32 mouse cellular contexts compared by ENCODE assay signal in genomic region chr6:23990687-23991387, GRCm38 (mm10). TPM values are rescaled to one million over a fixed set of nuclear protein-coding genes. Genes with fewer than 3 reads are reported as not detected.
DNase-seq lines count a peak whose midpoint lies in the region; ATAC-seq lines count a peak whose summit lies in the region.
"Had no signal": no experiment of that assay in that cellular context is flagged by ENCODE, and none has a peak within 500 bp of the region (broad histone marks: within the 10 kb centered on the region; RNA-seq: fewer than 3 reads in every experiment).

No protein-coding gene starts in this region.

- H3K27ac ChIP-seq in hindbrain, embryonic 11.5 days (ENCODE audit: low read depth, low read length) = no peak overlapping the region
- no peak overlapping the region for H3K27ac ChIP-seq in hindbrain, embryonic 10.5 days
- no peak overlapping the region for H3K27ac ChIP-seq in midbrain, embryonic 12.5 days (replicated peaks)
- H3K27ac ChIP-seq in midbrain, embryonic 10.5 days (replicated peaks) = no peak overlapping the region
- H3K27ac ChIP-seq: embryonic facial prominence, embryonic 10.5 days; embryonic facial prominence, embryonic 15.5 days; heart, embryonic 13.5 days; left cerebral cortex, adult 2 months; liver, embryonic 12.5 days; neural tube, embryonic 15.5 days; stomach, embryonic 15.5 days had no signal

- 49% methylated on average over 3 of the region's 3 CpGs for WGBS in hindbrain, embryonic 11.5 days
- 75% methylated on average over 3 of the region's 3 CpGs for WGBS in hindbrain, embryonic 10.5 days
- WGBS in midbrain, embryonic 12.5 days = 39% methylated on average over 3 of the region's 3 CpGs
- WGBS in midbrain, embryonic 10.5 days = 72% methylated on average over 3 of the region's 3 CpGs

- peak; percentile 82 for ATAC-seq in hindbrain, embryonic 11.5 days (ENCODE audit: low FRiP score)
- ATAC-seq in midbrain, embryonic 12.5 days (ENCODE audit: low FRiP score, low read depth) = 0 out of 2 replicates have a peak, but pooled peaks have one; percentile 44
- ATAC-seq: intestine, postnatal 0 days; liver, embryonic 12.5 days; liver, postnatal 0 days had no signal

- H3K4me3 ChIP-seq in hindbrain, embryonic 11.5 days (ENCODE audit: low read depth, low read length) = no peak overlapping the region
- no peak overlapping the region for H3K4me3 ChIP-seq in hindbrain, embryonic 10.5 days
- no peak overlapping the region for H3K4me3 ChIP-seq in midbrain, embryonic 12.5 days
- no peak overlapping the region for H3K4me3 ChIP-seq in midbrain, embryonic 10.5 days
- H3K4me3 ChIP-seq: embryonic facial prominence, embryonic 10.5 days; embryonic facial prominence, embryonic 15.5 days; heart, embryonic 13.5 days; left cerebral cortex, adult 2 months; liver, embryonic 12.5 days; neural tube, embryonic 15.5 days; stomach, embryonic 15.5 days had no signal

- no peaks in the 10 kb centered on the region for H3K36me3 ChIP-seq in hindbrain, embryonic 11.5 days (ENCODE audit: control insufficient read depth, insufficient read depth, low read length)
- H3K36me3 ChIP-seq in hindbrain, embryonic 10.5 days = no peaks in the 10 kb centered on the region
- H3K36me3 ChIP-seq in midbrain, embryonic 12.5 days = no peaks in the 10 kb centered on the region
- H3K36me3 ChIP-seq in midbrain, embryonic 10.5 days = no peaks in the 10 kb centered on the region
- H3K36me3 ChIP-seq: embryonic facial prominence, embryonic 10.5 days; embryonic facial prominence, embryonic 15.5 days; G1E; heart, embryonic 13.5 days; liver, embryonic 12.5 days; neural tube, embryonic 15.5 days; stomach, embryonic 15.5 days had no signal

- H3K27me3 ChIP-seq in hindbrain, embryonic 11.5 days (ENCODE audit: control insufficient read depth, insufficient read depth, low read length) = no peaks in the 10 kb centered on the region
- no peaks in the 10 kb centered on the region for H3K27me3 ChIP-seq in hindbrain, embryonic 10.5 days (ENCODE audit: insufficient read depth, poor library complexity, severe bottlenecking)
- H3K27me3 ChIP-seq in midbrain, embryonic 12.5 days = no peaks in the 10 kb centered on the region
- H3K27me3 ChIP-seq in midbrain, embryonic 10.5 days (ENCODE audit: low read depth, poor library complexity, severe bottlenecking) = no peaks in the 10 kb centered on the region
- H3K27me3 ChIP-seq: embryonic facial prominence, embryonic 15.5 days; heart, embryonic 13.5 days; liver, embryonic 12.5 days; neural tube, embryonic 15.5 days; stomach, embryonic 15.5 days had no signal

- H3K9ac ChIP-seq in hindbrain, embryonic 11.5 days (ENCODE audit: low read depth, low read length) = no peak overlapping the region
- H3K9ac ChIP-seq in midbrain, embryonic 12.5 days (replicated peaks) = no peak overlapping the region
- H3K9ac ChIP-seq: embryonic facial prominence, embryonic 15.5 days; heart, embryonic 13.5 days; liver, embryonic 12.5 days; liver, postnatal 0 days; neural tube, embryonic 15.5 days; stomach, embryonic 15.5 days had no signal

- no peaks in the 10 kb centered on the region for H3K4me1 ChIP-seq in hindbrain, embryonic 11.5 days (replicated peaks; ENCODE audit: control insufficient read depth, insufficient read depth, low read length)
- peaks cover 5% of the 10 kb centered on the region; the same call in 1 of the 2 replicates for H3K4me1 ChIP-seq in hindbrain, embryonic 10.5 days (replicated peaks)
- peaks cover 5% of the 10 kb centered on the region; the same call in 1 of the 2 replicates for H3K4me1 ChIP-seq in midbrain, embryonic 12.5 days
- peaks cover 6% of the 10 kb centered on the region; the same call in 1 of the 2 replicates for H3K4me1 ChIP-seq in midbrain, embryonic 10.5 days
- H3K4me1 ChIP-seq: embryonic facial prominence, embryonic 10.5 days; embryonic facial prominence, embryonic 15.5 days; heart, embryonic 13.5 days; liver, embryonic 12.5 days; neural tube, embryonic 15.5 days; stomach, embryonic 15.5 days had no signal

- peak; percentile 3 for DNase-seq in embryo, embryonic 11 days
- DNase-seq in embryo, embryonic 9.5 days (ENCODE audit: extremely low spot score) = no peak
- DNase-seq in hindbrain, embryonic 11.5 days (ENCODE audit: low spot score) = peak; percentile 7
- no peak for DNase-seq in hindbrain, embryonic 10.5 days (ENCODE audit: low spot score)
- DNase-seq in midbrain, embryonic 10.5 days (ENCODE audit: low spot score) = no peak
- no peak for DNase-seq in frontal cortex, adult 2 months (ENCODE audit: extremely low spot score in 1 of 2, low spot score in 1 of 2)
- DNase-seq in urinary bladder, adult 18-20 months (ENCODE audit: low spot score in 2 of 2) = no peak
- DNase-seq: adrenal gland, adult 8-10 months; cerebellum, adult 11 months; cerebellum, adult 9-10 months; cerebellum, postnatal 36 days; heart, postnatal 10 days; kidney, adult 9 months; kidney, postnatal 10 days; liver, postnatal 0 days; lung, postnatal 36 days; retina, postnatal 1 day; right cerebral cortex, postnatal 25 days had no signal

- no peaks in the 10 kb centered on the region for H3K9me3 ChIP-seq in hindbrain, embryonic 11.5 days (ENCODE audit: control insufficient read depth, low read length)
- H3K9me3 ChIP-seq in hindbrain, embryonic 10.5 days = no peaks in the 10 kb centered on the region
- no peaks in the 10 kb centered on the region for H3K9me3 ChIP-seq in midbrain, embryonic 12.5 days
- no peaks in the 10 kb centered on the region for H3K9me3 ChIP-seq in midbrain, embryonic 10.5 days (replicated peaks)
- H3K9me3 ChIP-seq: embryonic facial prominence, embryonic 10.5 days; embryonic facial prominence, embryonic 15.5 days; G1E; heart, embryonic 13.5 days; liver, embryonic 12.5 days; neural tube, embryonic 15.5 days; stomach, embryonic 15.5 days had no signal

- H3K4me2 ChIP-seq in hindbrain, embryonic 11.5 days (replicated peaks; ENCODE audit: low read depth, low read length) = no peak overlapping the region
- H3K4me2 ChIP-seq in midbrain, embryonic 12.5 days (replicated peaks) = no peak overlapping the region
- H3K4me2 ChIP-seq: embryonic facial prominence, embryonic 15.5 days; heart, embryonic 13.5 days; liver, embryonic 12.5 days; neural tube, embryonic 15.5 days; stomach, embryonic 15.5 days had no signal

RNA-seq across cellular contexts. Expression of gene Tas2r118, which starts 21.0 kb away (rescaled TPM):
- polyA plus RNA-seq in hindbrain, embryonic 11.5 days (2014; fragmentation: Nextera tagmentation; extraction: Ambion mirVana) = not detected in 2 replicates
- polyA plus RNA-seq in hindbrain, embryonic 10.5 days (2016; fragmentation: Nextera tagmentation; extraction: Ambion mirVana) = not detected in 2 replicates
- polyA plus RNA-seq in midbrain, embryonic 12.5 days (2016; fragmentation: Nextera tagmentation; extraction: Ambion mirVana) = not detected in 2 replicates
- not detected in 2 replicates for polyA plus RNA-seq in midbrain, embryonic 10.5 days (2016; fragmentation: Nextera tagmentation; extraction: Ambion mirVana)
- not detected in 2 replicates for polyA plus RNA-seq in frontal cortex, adult 2 months (2012; rRNA removed)
- polyA plus RNA-seq: embryonic facial prominence, embryonic 10.5 days; embryonic facial prominence, embryonic 15.5 days; G1E; heart, embryonic 13.5 days; intestine, postnatal 0 days; large intestine, adult 2 months; limb, embryonic 14.5 days; liver, embryonic 12.5 days; liver, postnatal 0 days; lung, embryonic 16.5 days; neural tube, embryonic 15.5 days; stomach, embryonic 15.5 days; urinary bladder, adult 2 months had no signal

Comparison
In these comparisons a context has a peak if more than half of its experiments do, and no peak if none do; other contexts are left out.
1. DNase-seq: peak in embryo, embryonic 11 days (single experiment) and hindbrain, embryonic 11.5 days (single experiment); none in embryo, embryonic 9.5 days (single experiment), hindbrain, embryonic 10.5 days (single experiment), midbrain, embryonic 10.5 days (single experiment), frontal cortex, adult 2 months (0 of 2) and urinary bladder, adult 18-20 months (0 of 2).